Mouse (Mus musculus) stomach, postnatal 0 days (tissue): ENCODE measurements around the gene Gm15127.
"Not testable (repeated sequence)": the region's sequence is repeated elsewhere in the genome, so short reads cannot be mapped to it uniquely, and the experiment has no call there.

Experiments used
- CTCF ChIP-seq: IDR thresholded peaks from 2 replicates; pipeline ENCODE4 v1.5.1; 2016; ENCODE audit warnings: antibody characterized with exemption, low read depth, mild to moderate bottlenecking, moderate library complexity
- EP300 ChIP-seq: optimal IDR thresholded peaks from 2 replicates; pipeline ENCODE3; 2016; ENCODE audit warnings: antibody characterized with exemption

GRCm38 (mm10) chrX:148676290-148676689 is 12.9 kb downstream of the Gm15127 start:
- TF ChIP-seq CTCF, EP300: not testable (repeated sequence)
